Comparison of ENCODE assay signal across 8 mouse cellular contexts in genomic region chr7:28370051-28370450, GRCm38 (mm10). TPM values are rescaled to one million over a fixed set of nuclear protein-coding genes. Genes with fewer than 3 reads are reported as not detected.
DNase-seq lines count a peak whose midpoint lies in the region; ATAC-seq and TF ChIP-seq lines count a peak whose summit lies in the region.

No protein-coding gene starts in this region.

- peak overlapping the region; percentile 73 to 77; a peak in 2 of 4 replicates for H3K4me3 ChIP-seq in heart, embryonic 14.5 days (ENCODE audit: control insufficient read depth in 1 of 2, insufficient read depth in 1 of 2, low read depth in 1 of 2, low read length in 2 of 2)
- peak overlapping the region; percentile 91 for H3K4me3 ChIP-seq in embryonic facial prominence, embryonic 10.5 days
- H3K4me3 ChIP-seq in forebrain, embryonic 16.5 days (replicated peaks; ENCODE audit: low read length), result peak overlapping the region; percentile 75
- peak overlapping the region; percentile 76 for H3K4me3 ChIP-seq in limb, embryonic 15.5 days
- no peak overlapping the region for H3K4me3 ChIP-seq in thymus, adult 2 months (ENCODE audit: control insufficient read depth, insufficient read depth, low read length)

- 88% methylated on average over 14 of the region's 14 CpGs for WGBS in heart, embryonic 14.5 days
- WGBS in embryonic facial prominence, embryonic 10.5 days, result 95% methylated on average over 14 of the region's 14 CpGs
- WGBS in forebrain, embryonic 16.5 days, result 94% methylated on average over 14 of the region's 14 CpGs
- WGBS in limb, embryonic 15.5 days, result 88% methylated on average over 14 of the region's 14 CpGs
- 95% methylated on average over 14 of the region's 14 CpGs for WGBS in thymus, adult 2 months

- no peaks in the 10 kb centered on the region for H3K27me3 ChIP-seq in heart, embryonic 14.5 days (ENCODE audit: control insufficient read depth, insufficient read depth, low read length)
- no peaks in the 10 kb centered on the region for H3K27me3 ChIP-seq in embryonic facial prominence, embryonic 10.5 days (replicated peaks; ENCODE audit: low read depth, poor library complexity, severe bottlenecking)
- no peaks in the 10 kb centered on the region for H3K27me3 ChIP-seq in forebrain, embryonic 16.5 days (replicated peaks; ENCODE audit: control insufficient read depth, insufficient read depth, low read length)
- H3K27me3 ChIP-seq in limb, embryonic 15.5 days, result no peaks in the 10 kb centered on the region
- no peaks in the 10 kb centered on the region for H3K27me3 ChIP-seq in thymus, adult 2 months (ENCODE audit: control insufficient read depth, insufficient read depth, low read length)

- peaks cover 51% of the 10 kb centered on the region for H3K36me3 ChIP-seq in heart, embryonic 14.5 days (ENCODE audit: control insufficient read depth, insufficient read depth, low read length)
- H3K36me3 ChIP-seq in embryonic facial prominence, embryonic 10.5 days (replicated peaks), result peaks cover 57% of the 10 kb centered on the region
- peaks cover 5% of the 10 kb centered on the region; the same call in 1 of the 2 replicates for H3K36me3 ChIP-seq in forebrain, embryonic 16.5 days (ENCODE audit: control insufficient read depth, insufficient read depth)
- peaks cover 51% of the 10 kb centered on the region for H3K36me3 ChIP-seq in limb, embryonic 15.5 days
- peaks cover 14% of the 10 kb centered on the region for H3K36me3 ChIP-seq in thymus, adult 2 months (ENCODE audit: control insufficient read depth, insufficient read depth, low read length)

- TF ChIP-seq CTCF in thymus, adult 2 months (IDR thresholded peaks at IDR 0.05; ENCODE audit: borderline replicate concordance, control insufficient read depth, extremely low read depth, insufficient read depth, low read length, poor library complexity), result no peak

- H3K4me1 ChIP-seq in heart, embryonic 14.5 days (ENCODE audit: control insufficient read depth in 2 of 2, insufficient read depth in 2 of 2, low read length in 2 of 2), result peaks cover 13 to 18% of the 10 kb centered on the region in 2 experiments
- H3K4me1 ChIP-seq in embryonic facial prominence, embryonic 10.5 days, result peaks cover 46% of the 10 kb centered on the region
- peaks cover 23% of the 10 kb centered on the region for H3K4me1 ChIP-seq in forebrain, embryonic 16.5 days (replicated peaks; ENCODE audit: control insufficient read depth, insufficient read depth, low read length)
- H3K4me1 ChIP-seq in limb, embryonic 15.5 days, result peaks cover 30% of the 10 kb centered on the region
- H3K4me1 ChIP-seq in thymus, adult 2 months (replicated peaks; ENCODE audit: control insufficient read depth, insufficient read depth, low read length), result peaks cover 34% of the 10 kb centered on the region

- no peak for TF ChIP-seq POLR2A in thymus, adult 2 months (IDR thresholded peaks at IDR 0.05; ENCODE audit: control insufficient read depth, extremely low read depth, insufficient read depth, low read length, poor library complexity)

- no peak overlapping the region for H3K27ac ChIP-seq in heart, embryonic 14.5 days (replicated peaks in 1 of 2; ENCODE audit: control insufficient read depth in 1 of 2, insufficient read depth in 1 of 2, low read depth in 2 of 2, low read length in 2 of 2)
- H3K27ac ChIP-seq in embryonic facial prominence, embryonic 10.5 days (replicated peaks), result peak overlapping the region; percentile 97; the same call in 1 of the 2 replicates
- H3K27ac ChIP-seq in forebrain, embryonic 16.5 days (ENCODE audit: low read length), result no peak overlapping the region
- no peak overlapping the region for H3K27ac ChIP-seq in limb, embryonic 15.5 days
- H3K27ac ChIP-seq in thymus, adult 2 months (ENCODE audit: control insufficient read depth, insufficient read depth, low read length), result no peak overlapping the region

- peak overlapping the region; percentile 95 for H3K4me2 ChIP-seq in heart, embryonic 14.5 days (ENCODE audit: low read length)
- H3K4me2 ChIP-seq in forebrain, embryonic 16.5 days (ENCODE audit: low read length), result peak overlapping the region; percentile 88
- peak overlapping the region; percentile 80 for H3K4me2 ChIP-seq in limb, embryonic 15.5 days

- intact Hi-C loops in heart, postnatal 25 days (cut with DNase I), result loop anchor here (2.0 kb wide), 1 partner anchor 19 kb away; the partner anchor contains the start of gene Rps16
- intact Hi-C loops in left cerebral cortex, postnatal 14 days (cut with DNase I), result no loop called here

- ATAC-seq in heart, embryonic 14.5 days (ENCODE audit: insufficient number of reproducible peaks, insufficient read depth, low FRiP score, low read depth), result no peak
- ATAC-seq in forebrain, embryonic 16.5 days, result no peak
- ATAC-seq in limb, embryonic 15.5 days (ENCODE audit: insufficient number of reproducible peaks, low FRiP score, low TSS enrichment, low read depth), result no peak

- DNase-seq in heart, postnatal 25 days (ENCODE audit: low spot score), result no peak
- no peak for DNase-seq in embryonic facial prominence, embryonic 10.5 days (ENCODE audit: low spot score)
- DNase-seq in adrenal gland, adult (ENCODE audit: inconsistent age in 2 of 2, low spot score in 1 of 2), result no peak
- no peak for DNase-seq in left cerebral cortex, postnatal 14 days (ENCODE audit: low spot score in 2 of 2)
- DNase-seq in thymus, adult 2 months, result no peak

- peak overlapping the region; percentile 93; the same call in 1 of the 2 replicates for H3K9ac ChIP-seq in heart, embryonic 14.5 days (ENCODE audit: low read length)
- peak overlapping the region; percentile 85 for H3K9ac ChIP-seq in forebrain, embryonic 16.5 days (replicated peaks; ENCODE audit: low read depth, low read length)
- 0 out of 2 replicates have a peak overlapping the region, but pooled peaks have one; percentile 7 for H3K9ac ChIP-seq in limb, embryonic 15.5 days

- H3K9me3 ChIP-seq in heart, embryonic 14.5 days (ENCODE audit: control insufficient read depth, low read length), result no peaks in the 10 kb centered on the region
- no peaks in the 10 kb centered on the region for H3K9me3 ChIP-seq in embryonic facial prominence, embryonic 10.5 days
- H3K9me3 ChIP-seq in forebrain, embryonic 16.5 days (ENCODE audit: control insufficient read depth, low read length), result no peaks in the 10 kb centered on the region
- H3K9me3 ChIP-seq in limb, embryonic 15.5 days, result no peaks in the 10 kb centered on the region

RNA-seq across cellular contexts. Expression of gene Plekhg2, which starts 2.3 kb away (rescaled TPM):
- 32.9 and 35.6 TPM in 2 replicates for polyA plus RNA-seq in heart, embryonic 14.5 days (2014; fragmentation: Nextera tagmentation; extraction: Ambion mirVana)
- 10 to 100 TPM; 13.1 to 20.4 TPM for total RNA-seq in heart, postnatal 25 days (2021)
- polyA plus RNA-seq in embryonic facial prominence, embryonic 10.5 days (2016; fragmentation: Nextera tagmentation; extraction: Ambion mirVana), result 93.4 and 101 TPM in 2 replicates
- 40.7 and 50.8 TPM in 2 replicates for polyA plus RNA-seq in forebrain, embryonic 16.5 days (2015; fragmentation: Nextera tagmentation; extraction: Ambion mirVana)
- 54.4 and 54.8 TPM in 2 replicates for polyA plus RNA-seq in limb, embryonic 15.5 days (2015; fragmentation: Nextera tagmentation; extraction: Ambion mirVana)
- 10 to 100 TPM; 10.1 to 10.3 TPM for total RNA-seq in left cerebral cortex, postnatal 14 days (2021)
- polyA plus RNA-seq in thymus, adult 2 months (2012; rRNA removed), result 187 and 211 TPM in 2 replicates

RNA-seq across cellular contexts. Expression of gene Zfp36, which starts 10.0 kb away (rescaled TPM):
- 10.1 and 12.2 TPM in 2 replicates for polyA plus RNA-seq in heart, embryonic 14.5 days (2014; fragmentation: Nextera tagmentation; extraction: Ambion mirVana)
- 10 to 100 TPM; 14.1 to 18.0 TPM for total RNA-seq in heart, postnatal 25 days (2021)
- polyA plus RNA-seq in embryonic facial prominence, embryonic 10.5 days (2016; fragmentation: Nextera tagmentation; extraction: Ambion mirVana), result 5.6 and 5.7 TPM in 2 replicates
- polyA plus RNA-seq in forebrain, embryonic 16.5 days (2015; fragmentation: Nextera tagmentation; extraction: Ambion mirVana), result 6.5 and 6.7 TPM in 2 replicates
- polyA plus RNA-seq in limb, embryonic 15.5 days (2015; fragmentation: Nextera tagmentation; extraction: Ambion mirVana), result 22.8 and 26.0 TPM in 2 replicates
- 1 to 10 TPM; 1.5 to 3.3 TPM for total RNA-seq in left cerebral cortex, postnatal 14 days (2021)
- polyA plus RNA-seq in thymus, adult 2 months (2012; rRNA removed), result 152 and 159 TPM in 2 replicates

RNA-seq across cellular contexts. Expression of gene Rps16, which starts 19.6 kb away (rescaled TPM):
- 731 and 789 TPM in 2 replicates for polyA plus RNA-seq in heart, embryonic 14.5 days (2014; fragmentation: Nextera tagmentation; extraction: Ambion mirVana)
- 100 to 1,000 TPM; 489 to 520 TPM for total RNA-seq in heart, postnatal 25 days (2021)
- polyA plus RNA-seq in embryonic facial prominence, embryonic 10.5 days (2016; fragmentation: Nextera tagmentation; extraction: Ambion mirVana), result 1,023 and 1,043 TPM in 2 replicates
- 464 and 494 TPM in 2 replicates for polyA plus RNA-seq in forebrain, embryonic 16.5 days (2015; fragmentation: Nextera tagmentation; extraction: Ambion mirVana)
- 822 and 1,022 TPM in 2 replicates for polyA plus RNA-seq in limb, embryonic 15.5 days (2015; fragmentation: Nextera tagmentation; extraction: Ambion mirVana)
- total RNA-seq in left cerebral cortex, postnatal 14 days (2021), result 100 to 1,000 TPM; 481 to 507 TPM
- 1,733 and 1,891 TPM in 2 replicates for polyA plus RNA-seq in thymus, adult 2 months (2012; rRNA removed)

RNA-seq across cellular contexts. Expression of gene Med29, which starts 22.5 kb away (rescaled TPM):
- 50.9 and 57.7 TPM in 2 replicates for polyA plus RNA-seq in heart, embryonic 14.5 days (2014; fragmentation: Nextera tagmentation; extraction: Ambion mirVana)
- 10 to 100 TPM; 18.2 to 20.9 TPM for total RNA-seq in heart, postnatal 25 days (2021)
- polyA plus RNA-seq in embryonic facial prominence, embryonic 10.5 days (2016; fragmentation: Nextera tagmentation; extraction: Ambion mirVana), result 61.9 and 62.6 TPM in 2 replicates
- 39.9 and 40.2 TPM in 2 replicates for polyA plus RNA-seq in forebrain, embryonic 16.5 days (2015; fragmentation: Nextera tagmentation; extraction: Ambion mirVana)
- 44.8 and 45.1 TPM in 2 replicates for polyA plus RNA-seq in limb, embryonic 15.5 days (2015; fragmentation: Nextera tagmentation; extraction: Ambion mirVana)
- 10 to 100 TPM; 18.0 to 19.8 TPM for total RNA-seq in left cerebral cortex, postnatal 14 days (2021)
- 56.0 and 65.3 TPM in 2 replicates for polyA plus RNA-seq in thymus, adult 2 months (2012; rRNA removed)

RNA-seq across cellular contexts. Expression of gene Paf1, which starts 22.7 kb away (rescaled TPM):
- 61.9 and 62.5 TPM in 2 replicates for polyA plus RNA-seq in heart, embryonic 14.5 days (2014; fragmentation: Nextera tagmentation; extraction: Ambion mirVana)
- total RNA-seq in heart, postnatal 25 days (2021), result 10 to 100 TPM; 40.6 to 44.3 TPM
- 88.3 and 89.0 TPM in 2 replicates for polyA plus RNA-seq in embryonic facial prominence, embryonic 10.5 days (2016; fragmentation: Nextera tagmentation; extraction: Ambion mirVana)
- polyA plus RNA-seq in forebrain, embryonic 16.5 days (2015; fragmentation: Nextera tagmentation; extraction: Ambion mirVana), result 107 and 111 TPM in 2 replicates
- 67.6 and 73.4 TPM in 2 replicates for polyA plus RNA-seq in limb, embryonic 15.5 days (2015; fragmentation: Nextera tagmentation; extraction: Ambion mirVana)
- 10 to 100 TPM; 59.9 to 60.0 TPM for total RNA-seq in left cerebral cortex, postnatal 14 days (2021)
- 146 and 182 TPM in 2 replicates for polyA plus RNA-seq in thymus, adult 2 months (2012; rRNA removed)

Comparison
In these comparisons a context has a peak if more than half of its experiments do, and no peak if none do; other contexts are left out.
1. H3K9ac ChIP-seq: peak in every context shown above with its lines; median percentile 93 in heart, embryonic 14.5 days; 85 in forebrain, embryonic 16.5 days; 7 in limb, embryonic 15.5 days.